Mouse (Mus musculus) lung, adult 2 months (tissue): ENCODE data around the gene Coa5. TPM values are rescaled to one million over a fixed set of nuclear protein-coding genes. Genes with fewer than 3 reads are reported as not detected.

Experiments used
- DNase-seq: peaks from one replicate; pipeline ENCODE4 v3.0.0; 2022
- H3K4me1 ChIP-seq: fragments of 200-500 bp; 2 replicates; pipeline ENCODE4 v1.6.1; 2011; ENCODE audit warnings: low read length; ENCODE audit not compliant: control insufficient read depth, insufficient read depth
- H3K4me3 ChIP-seq: fragments of 200-500 bp; replicated peaks from 2 replicates; pipeline ENCODE3; 2011; ENCODE audit warnings: low read depth, mild to moderate bottlenecking, control low read depth, low read length; ENCODE audit errors: extremely low read depth
- CTCF ChIP-seq: fragments of 200-500 bp; IDR thresholded peaks from 2 replicates; pipeline ENCODE4 v1.5.1; 2011; ENCODE audit warnings: mild to moderate bottlenecking, low read length, control low read depth; ENCODE audit not compliant: insufficient read depth
- POLR2A ChIP-seq: fragments of 200-500 bp; IDR thresholded peaks from 2 replicates; pipeline ENCODE4 v1.6.1; 2011; ENCODE audit warnings: low read depth, mild to moderate bottlenecking, control low read depth, low read length, borderline replicate concordance; ENCODE audit errors: extremely low read depth
- WGBS: fragments of 180-500 bp; shearing (Covaris S2); methylation state at CpG from one replicate; pipeline ENCODE4 v1.1.7; 2018; 5-methylcytosine and 5-hydroxymethylcytosine counted together
- polyA plus RNA-seq: library from polyadenylated mRNA; depleted of rRNA; stranded (reverse); fragments of >200 nt; gene quantifications from 2 replicates; pipeline ENCODE4 v1.2.3, GENCODE M21; 2012; rRNA removed

Gene Coa5
- 27.0 and 45.0 TPM in 2 replicates for polyA plus RNA-seq

DNA sequence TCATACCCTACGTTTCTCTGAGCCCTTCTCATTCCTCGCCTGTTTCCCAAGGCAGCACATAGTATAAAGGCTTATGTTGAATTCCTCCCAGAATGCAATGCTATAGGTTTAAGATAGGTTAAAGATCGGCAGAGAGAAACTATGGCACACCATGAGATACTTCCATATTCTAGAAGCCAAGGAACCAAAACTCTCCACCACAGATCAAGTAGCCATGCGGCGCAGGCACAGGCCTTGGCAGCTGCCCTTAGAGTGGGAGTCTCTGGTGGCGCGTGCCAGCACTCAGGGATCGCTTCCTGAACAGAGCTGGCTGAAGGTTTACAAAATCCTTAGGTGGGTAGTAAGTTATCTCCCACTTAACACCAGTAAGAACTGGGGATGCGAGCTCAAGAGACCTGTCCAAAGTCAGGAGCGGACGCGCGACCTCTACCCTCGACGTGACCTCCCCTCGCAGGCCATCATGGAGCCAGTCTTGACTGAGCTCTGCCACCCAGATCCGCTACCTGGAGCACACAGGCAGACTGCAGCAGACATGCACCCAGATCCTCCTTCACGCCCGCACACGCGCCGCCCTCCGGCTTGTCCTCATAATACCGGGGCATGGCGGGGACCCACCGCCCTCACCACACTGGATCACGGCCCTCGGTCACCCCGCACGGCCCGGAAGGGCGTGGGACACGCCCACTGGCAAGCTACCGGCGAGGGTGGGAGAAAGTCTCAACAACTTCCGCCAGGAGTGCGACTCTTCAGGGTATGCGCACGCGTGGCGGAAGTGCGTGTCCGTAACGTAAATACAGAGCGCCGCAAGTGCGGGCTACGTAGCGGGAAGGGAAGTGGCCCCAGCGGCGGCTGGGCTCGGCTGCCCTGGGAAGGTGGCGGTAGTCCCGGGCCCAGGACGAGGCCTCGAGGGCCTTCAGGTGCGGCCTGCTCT lies at the start of gene Coa5, which contains the start of gene Unc50:
Gene Coa5 (minus strand): TSS at position 738 of the 931 bp plus-strand sequence.
Gene Unc50 (plus strand): TSS at position 774 of the 931 bp plus-strand sequence.
- WGBS = 2% methylated on average over 57 of the region's 57 CpGs
- peak within 1 kb of the TSS; percentile 95 for H3K4me3 ChIP-seq
- peak; percentile 96 for DNase-seq
- peaks cover 6% of the 10 kb centered on the region for H3K4me1 ChIP-seq
- TF ChIP-seq CTCF (no peak), POLR2A (peak; percentile 82)

DNA sequence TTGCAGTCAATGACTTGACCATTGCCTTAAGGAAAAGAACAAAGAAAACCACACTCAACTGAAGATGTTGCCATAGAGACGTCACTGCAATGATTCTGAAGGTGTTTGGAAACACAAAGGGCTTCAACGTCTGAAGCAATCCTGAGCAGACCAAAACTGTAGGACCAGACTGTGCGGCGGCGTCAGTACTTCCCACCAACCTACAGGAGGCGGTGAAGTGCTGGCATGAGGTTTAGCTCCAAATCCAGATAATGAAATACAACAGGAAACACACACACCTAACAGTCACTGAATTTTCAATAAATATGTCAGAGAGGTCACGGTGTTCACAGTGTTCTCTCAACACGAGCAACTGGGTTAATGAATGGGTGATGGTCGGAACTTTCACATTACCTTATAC lies 49.2 kb upstream of the Coa5 start:
- Histone ChIP-seq H3K4me3 (no peak overlapping the region), H3K4me1 (no peaks in the 10 kb centered on the region; the same call in 1 of the 2 replicates)
- no peak for DNase-seq
- 52% methylated on average over 9 of the region's 9 CpGs for WGBS
- no peak for TF ChIP-seq POLR2A
- peak; percentile 53; the same call in 1 of the 2 replicates for TF ChIP-seq CTCF

DNA sequence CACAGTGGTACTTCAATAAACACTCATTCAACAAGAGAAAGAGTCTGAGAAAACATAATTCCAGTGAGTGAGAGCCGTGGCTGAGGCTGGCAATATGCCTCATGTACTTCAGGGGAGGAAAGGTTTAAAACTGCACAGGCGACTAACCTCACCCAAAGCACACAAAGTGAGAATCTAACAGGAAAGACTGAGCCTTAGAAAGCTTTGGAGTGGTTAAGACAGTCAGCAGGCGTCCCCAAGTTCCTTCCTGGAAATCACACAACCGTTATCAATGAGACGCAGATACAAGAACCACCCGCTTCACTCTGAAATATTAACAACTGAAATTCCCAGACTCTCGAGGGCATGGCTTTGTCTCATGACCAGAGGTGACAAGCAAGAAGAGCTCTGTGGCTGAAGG lies 48.5 kb upstream of the Coa5 start:
- WGBS = 8% methylated on average over 7 of the region's 7 CpGs
- DNase-seq = no peak
- Histone ChIP-seq H3K4me1 (no peaks in the 10 kb centered on the region; the same call in 1 of the 2 replicates), H3K4me3 (no peak overlapping the region)
- no peak for TF ChIP-seq CTCF
- no peak for TF ChIP-seq POLR2A

DNA sequence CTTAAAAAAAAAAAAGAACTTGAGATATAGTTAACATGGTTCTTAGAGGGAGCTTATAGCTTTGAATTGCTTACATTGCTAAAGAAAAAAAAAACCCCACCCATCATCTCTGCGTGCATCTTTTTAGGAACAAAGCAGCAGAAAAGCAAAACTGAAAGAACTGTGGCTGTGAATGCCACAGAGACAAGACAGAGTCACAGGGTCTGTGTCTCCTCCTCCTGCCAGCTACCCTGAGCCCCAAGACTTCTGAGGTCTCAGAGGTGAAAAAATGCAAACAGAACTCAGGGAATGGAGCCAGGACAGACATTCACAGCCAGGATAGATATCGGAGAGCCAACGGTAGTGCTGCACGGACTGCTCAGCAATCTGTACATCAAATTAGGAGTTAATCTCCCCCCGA lies 48.0 kb upstream of the Coa5 start:
- Histone ChIP-seq H3K4me3 (no peak overlapping the region), H3K4me1 (no peaks in the 10 kb centered on the region; the same call in 1 of the 2 replicates)
- TF ChIP-seq POLR2A = no peak
- no peak for TF ChIP-seq CTCF
- DNase-seq = no peak
- 31% methylated on average over 5 of the region's 5 CpGs for WGBS

DNA sequence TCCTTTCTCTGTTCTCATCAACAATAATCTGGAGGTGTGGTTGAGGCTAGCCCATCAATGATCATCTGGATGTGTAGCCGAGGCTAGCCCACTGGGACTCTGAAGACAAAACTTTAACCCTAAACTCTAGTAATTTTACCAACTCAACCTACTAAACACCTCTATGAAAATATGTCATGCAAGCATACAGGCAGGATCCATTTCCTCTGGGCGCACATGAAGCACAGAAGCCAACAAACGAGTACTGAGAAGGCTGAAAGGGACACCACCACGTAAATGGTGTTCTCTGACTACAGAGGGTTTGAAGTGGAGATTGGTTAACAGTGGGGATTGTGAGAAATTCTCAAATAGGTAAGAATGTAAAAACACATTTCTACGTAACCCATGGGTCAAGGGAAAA lies 47.3 kb upstream of the Coa5 start:
- TF ChIP-seq CTCF = no peak
- no peak for TF ChIP-seq POLR2A
- H3K4me1 ChIP-seq = no peaks in the 10 kb centered on the region; the same call in 1 of the 2 replicates
- H3K4me3 ChIP-seq = no peak overlapping the region
- DNase-seq = no peak
- WGBS = 85% methylated on average over 5 of the region's 5 CpGs

DNA sequence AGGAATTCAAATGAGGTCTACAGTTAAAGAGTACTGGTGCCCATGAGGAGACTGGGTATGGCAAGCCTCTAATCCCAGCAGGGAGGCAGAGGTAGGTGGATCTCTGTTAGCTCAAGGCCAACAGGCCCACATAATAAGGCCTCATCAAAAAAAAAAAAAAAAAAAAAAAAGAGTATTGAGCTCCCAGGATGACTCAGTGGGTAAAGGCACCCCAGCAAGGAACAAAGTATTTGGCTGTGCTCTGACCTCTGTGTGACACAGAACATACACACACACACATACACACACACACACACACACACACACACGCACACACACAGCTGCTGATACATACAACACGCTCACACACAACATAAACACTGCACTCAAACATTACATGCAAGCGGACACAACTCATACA lies 45.4 kb upstream of the Coa5 start:
- DNase-seq = no peak
- WGBS = 87% methylated on average over 3 of the region's 3 CpGs
- H3K4me3 ChIP-seq = no peak overlapping the region
- no peak for TF ChIP-seq CTCF
- TF ChIP-seq POLR2A = no peak
- H3K4me1 ChIP-seq = no peaks in the 10 kb centered on the region; the same call in 1 of the 2 replicates

DNA sequence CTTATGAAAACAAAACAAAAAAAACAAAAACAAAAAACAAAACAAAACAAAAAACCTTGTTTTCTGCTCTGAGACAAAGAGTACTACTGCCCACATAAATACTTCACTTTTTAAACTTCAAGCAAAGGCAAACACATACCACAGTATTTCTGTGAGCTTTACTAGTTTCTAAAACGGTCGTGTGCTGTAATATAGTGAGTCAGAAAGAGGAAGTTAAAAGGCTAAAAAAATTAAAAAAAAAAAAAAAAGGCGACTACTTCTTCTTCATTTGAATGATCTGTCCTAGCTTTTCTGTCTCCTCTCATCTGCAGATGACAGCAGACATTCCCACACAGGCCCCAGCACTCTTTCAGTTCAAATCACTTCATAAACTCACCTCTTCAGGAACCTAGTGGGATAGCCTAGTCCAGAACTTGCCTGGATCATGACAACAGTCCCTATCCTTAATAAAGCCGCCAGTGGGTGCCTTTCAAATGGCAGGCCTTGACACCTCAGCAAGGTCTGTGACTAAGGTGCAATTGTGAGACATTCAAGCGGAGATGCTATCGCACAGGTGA lies 44.8 kb upstream of the Coa5 start:
- 78% methylated on average over 6 of the region's 6 CpGs for WGBS
- no peak overlapping the region for H3K4me3 ChIP-seq
- TF ChIP-seq CTCF (no peak), POLR2A (no peak)
- no peaks in the 10 kb centered on the region; the same call in 1 of the 2 replicates for H3K4me1 ChIP-seq
- no peak for DNase-seq

DNA sequence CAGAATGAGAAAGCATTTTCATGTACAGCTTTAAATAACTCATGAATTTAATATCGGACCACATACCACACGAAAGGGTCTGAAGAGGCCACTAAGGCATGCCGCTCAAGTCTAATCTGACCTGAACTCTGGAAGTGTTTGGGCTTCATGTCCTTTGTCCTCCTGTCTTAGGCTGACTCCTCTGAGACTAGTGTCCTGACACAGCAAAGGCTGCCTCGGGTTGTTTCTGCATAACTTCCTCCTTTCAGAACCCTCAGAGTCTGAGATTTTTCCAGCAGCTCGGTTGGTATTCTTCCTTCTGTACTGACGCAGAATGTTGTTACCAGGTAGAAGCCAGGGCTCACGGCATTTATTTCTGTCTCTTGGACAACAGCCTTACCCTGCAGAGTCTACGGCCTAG lies 44.1 kb upstream of the Coa5 start:
- TF ChIP-seq POLR2A (no peak), CTCF (no peak)
- Histone ChIP-seq H3K4me3 (no peak overlapping the region), H3K4me1 (no peaks in the 10 kb centered on the region; the same call in 1 of the 2 replicates)
- WGBS = 59% methylated on average over 8 of the region's 8 CpGs
- no peak for DNase-seq

DNA sequence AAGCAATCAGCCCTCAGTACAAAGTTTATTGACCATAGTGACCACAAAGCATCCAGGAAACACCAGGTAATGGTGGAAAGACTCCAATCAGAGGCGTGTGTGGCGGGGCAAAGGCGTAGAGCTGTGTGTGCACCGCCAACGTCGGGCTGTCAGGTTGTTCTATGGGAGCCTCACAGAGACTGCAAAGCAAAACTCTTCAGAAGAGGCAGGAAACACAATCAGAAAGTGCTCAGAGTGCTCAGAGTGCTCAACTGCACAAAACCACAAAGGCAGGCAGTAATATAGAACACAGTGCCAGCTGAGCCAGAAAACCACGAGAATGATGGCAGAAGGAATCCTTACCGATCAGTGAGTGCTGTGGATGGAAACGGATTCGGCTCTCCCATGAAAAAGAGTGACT lies 43.3 kb upstream of the Coa5 start:
- H3K4me3 ChIP-seq = no peak overlapping the region
- no peak for TF ChIP-seq POLR2A
- TF ChIP-seq CTCF = no peak
- no peak for DNase-seq
- 57% methylated on average over 10 of the region's 10 CpGs for WGBS
- no peaks in the 10 kb centered on the region; the same call in 1 of the 2 replicates for H3K4me1 ChIP-seq
